Mouse (Mus musculus): Measurements from ENCODE around the gene 7420426K07Rik. TPM values are rescaled to one million over a fixed set of nuclear protein-coding genes. Genes with fewer than 3 reads are reported as not detected.

7420426K07Rik gene
- polyA plus RNA-seq, 1 experiment = not detected

- peaks cover 7% of the 10 kb centered on the region; the same call in 1 of the 2 replicates for H3K4me1 ChIP-seq (ENCODE audit: control insufficient read depth, insufficient read depth, insufficient read length)
- 12% methylated on average over 4 of the region's 4 CpGs for WGBS
- no peak for DNase-seq (ENCODE audit: low read depth in 1 of 2, low spot score in 2 of 2)
- no peak for TF ChIP-seq POLR2A (IDR thresholded peaks at IDR 0.05; ENCODE audit: low read depth, low read length)
- TF ChIP-seq CTCF (IDR thresholded peaks at IDR 0.05; ENCODE audit: extremely low read depth, insufficient read depth, insufficient read length, insufficient replicate concordance) = no peak
- no peak overlapping the region for H3K27ac ChIP-seq (ENCODE audit: insufficient read depth, low read length)
- H3K4me3 ChIP-seq (ENCODE audit: extremely low read depth, insufficient read depth, insufficient read length) = no peak overlapping the region
- no peaks in the 10 kb centered on the region for H3K36me3 ChIP-seq (ENCODE audit: control insufficient read depth, insufficient read depth, low read length)
- H3K27me3 ChIP-seq (ENCODE audit: control insufficient read depth, insufficient read depth, low read length) = peaks cover 46% of the 10 kb centered on the region
Measured at GRCm38 (mm10) chr9:98953291-98953690, 50.4 kb downstream of the 7420426K07Rik start.

DNA sequence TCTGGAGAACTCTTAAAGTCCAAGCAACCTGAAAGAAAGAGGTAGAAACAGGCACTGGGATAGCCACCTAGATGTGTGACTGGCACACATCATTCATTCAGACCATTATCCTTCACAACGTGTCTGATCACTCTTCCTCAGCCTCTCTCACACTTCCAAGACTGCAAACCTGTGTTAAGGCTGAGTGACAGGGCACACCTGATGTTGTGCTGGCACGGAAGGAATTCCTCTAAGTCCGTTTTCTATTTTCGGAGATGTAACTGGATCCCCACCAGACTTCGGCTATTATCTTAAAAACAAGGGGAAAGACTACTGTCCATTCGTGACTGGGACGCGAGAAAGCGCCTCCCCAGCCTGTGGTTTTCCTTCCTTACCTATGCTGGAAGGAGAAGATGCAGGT lies 50.9 kb downstream of the 7420426K07Rik start:
- H3K4me3 ChIP-seq (ENCODE audit: extremely low read depth, insufficient read depth, insufficient read length) = no peak overlapping the region
- no peak overlapping the region for H3K27ac ChIP-seq (ENCODE audit: insufficient read depth, low read length)
- H3K4me1 ChIP-seq (ENCODE audit: control insufficient read depth, insufficient read depth, insufficient read length) = peaks cover 7% of the 10 kb centered on the region; the same call in 1 of the 2 replicates
- no peak for TF ChIP-seq POLR2A (IDR thresholded peaks at IDR 0.05; ENCODE audit: low read depth, low read length)
- TF ChIP-seq CTCF (IDR thresholded peaks at IDR 0.05; ENCODE audit: extremely low read depth, insufficient read depth, insufficient read length, insufficient replicate concordance) = no peak
- DNase-seq (ENCODE audit: low read depth in 1 of 2, low spot score in 2 of 2) = no peak
- WGBS = 14% methylated on average over 9 of the region's 9 CpGs
- no peaks in the 10 kb centered on the region for H3K36me3 ChIP-seq (ENCODE audit: control insufficient read depth, insufficient read depth, low read length)
- H3K27me3 ChIP-seq (ENCODE audit: control insufficient read depth, insufficient read depth, low read length) = peaks cover 48% of the 10 kb centered on the region

Other genes with a start within 250 kb of the 7420426K07Rik start
- gene Prr23a1, start 60.6 kb upstream of the 7420426K07Rik start, polyA plus RNA-seq (2012; rRNA removed) = not detected in 2 replicates
- not detected in 2 replicates for gene Prr23a2, start 46.6 kb upstream of the 7420426K07Rik start, polyA plus RNA-seq (2012; rRNA removed)
- not detected in 2 replicates for gene Prr23a3, start 38.4 kb upstream of the 7420426K07Rik start, polyA plus RNA-seq (2012; rRNA removed)
- not detected in 2 replicates for gene Foxl2, start 52.2 kb downstream of the 7420426K07Rik start, polyA plus RNA-seq (2012; rRNA removed)
- 2.9 and 4.6 TPM in 2 replicates for gene Faim, start 83.3 kb downstream of the 7420426K07Rik start, polyA plus RNA-seq (2012; rRNA removed)
- gene Gm1123, start 132.6 kb downstream of the 7420426K07Rik start, polyA plus RNA-seq (2012; rRNA removed) = 0.05 TPM in 1 of 2 replicates, not detected in the other
- 2.9 TPM in 2 replicates for gene Pik3cb, start 237.5 kb downstream of the 7420426K07Rik start, polyA plus RNA-seq (2012; rRNA removed)